Mouse (Mus musculus): Measurements from ENCODE around the gene Asb2. TPM values are rescaled to one million over a fixed set of nuclear protein-coding genes. Genes with fewer than 3 reads are reported as not detected.

Asb2 gene
- polyA plus RNA-seq (2014; fragmentation: Nextera tagmentation; extraction: Ambion mirVana) = 1.2 and 2.8 TPM in 2 replicates

GRCm38 (mm10) chr12:103355746-103356414, at the start of gene Asb2:
Asb2 (minus strand) TSS chr12:103356001.
- Histone ChIP-seq H3K27me3 (replicated peaks; ENCODE audit: control insufficient read depth, insufficient read depth, low read length) (no peaks in the 10 kb centered on the region), H3K27ac (ENCODE audit: low read depth, low read length) (no peak within 1 kb of the TSS), H3K4me2 (no peak within 1 kb of the TSS), H3K4me1 (replicated peaks; ENCODE audit: control insufficient read depth, insufficient read depth, low read length) (no peaks in the 10 kb centered on the region), H3K9me3 (ENCODE audit: control insufficient read depth, low read length) (no peaks in the 10 kb centered on the region), H3K9ac (ENCODE audit: low read depth, low read length) (no peak within 1 kb of the TSS), H3K4me3 (ENCODE audit: low read depth, low read length) (no peak within 1 kb of the TSS), H3K36me3 (ENCODE audit: control insufficient read depth, insufficient read depth, low read length) (no peaks in the 10 kb centered on the region)
- WGBS = 67% methylated on average over 14 of the region's 14 CpGs
- DNase-seq (ENCODE audit: low spot score) (no peak), ATAC-seq (replicated peaks; ENCODE audit: low FRiP score) (no peak)

- 86% methylated on average over 18 of the region's 18 CpGs for WGBS
- no peak for DNase-seq (ENCODE audit: low spot score)
- H3K4me3 ChIP-seq (ENCODE audit: low read depth, low read length) = no peak overlapping the region
- no peak overlapping the region for H3K27ac ChIP-seq (ENCODE audit: low read depth, low read length)
- no peaks in the 10 kb centered on the region for H3K27me3 ChIP-seq (replicated peaks; ENCODE audit: control insufficient read depth, insufficient read depth, low read length)
- H3K9me3 ChIP-seq (ENCODE audit: control insufficient read depth, low read length) = no peaks in the 10 kb centered on the region
- no peak overlapping the region for H3K9ac ChIP-seq (ENCODE audit: low read depth, low read length)
- H3K4me1 ChIP-seq (replicated peaks; ENCODE audit: control insufficient read depth, insufficient read depth, low read length) = no peaks in the 10 kb centered on the region
- H3K4me2 ChIP-seq = no peak overlapping the region
- ATAC-seq (replicated peaks; ENCODE audit: low FRiP score) = no peak
- peaks cover 31% of the 10 kb centered on the region for H3K36me3 ChIP-seq (ENCODE audit: control insufficient read depth, insufficient read depth, low read length)
These were observed 48.3 kb upstream of the Asb2 start for GRCm38 (mm10) chr12:103404131-103404530.

GRCm38 (mm10) chr12:103396751-103397150, 41.0 kb upstream of the Asb2 start:
- ATAC-seq (replicated peaks; ENCODE audit: low FRiP score) (no peak), DNase-seq (ENCODE audit: low spot score) (no peak)
- Histone ChIP-seq H3K27me3 (replicated peaks; ENCODE audit: control insufficient read depth, insufficient read depth, low read length) (no peaks in the 10 kb centered on the region), H3K4me2 (no peak overlapping the region), H3K27ac (ENCODE audit: low read depth, low read length) (no peak overlapping the region), H3K4me3 (ENCODE audit: low read depth, low read length) (no peak overlapping the region), H3K9me3 (ENCODE audit: control insufficient read depth, low read length) (no peaks in the 10 kb centered on the region), H3K9ac (ENCODE audit: low read depth, low read length) (no peak overlapping the region), H3K4me1 (replicated peaks; ENCODE audit: control insufficient read depth, insufficient read depth, low read length) (peaks cover 25% of the 10 kb centered on the region), H3K36me3 (ENCODE audit: control insufficient read depth, insufficient read depth, low read length) (no peaks in the 10 kb centered on the region)
- 85% methylated on average over 7 of the region's 7 CpGs for WGBS

- H3K27me3 ChIP-seq (replicated peaks; ENCODE audit: control insufficient read depth, insufficient read depth, low read length) = no peaks in the 10 kb centered on the region
- no peaks in the 10 kb centered on the region for H3K36me3 ChIP-seq (ENCODE audit: control insufficient read depth, insufficient read depth, low read length)
- H3K4me2 ChIP-seq = no peak overlapping the region
- DNase-seq (ENCODE audit: low spot score) = no peak
- H3K9ac ChIP-seq (ENCODE audit: low read depth, low read length) = no peak overlapping the region
- peaks cover 28% of the 10 kb centered on the region for H3K4me1 ChIP-seq (replicated peaks; ENCODE audit: control insufficient read depth, insufficient read depth, low read length)
- no peaks in the 10 kb centered on the region for H3K9me3 ChIP-seq (ENCODE audit: control insufficient read depth, low read length)
- ATAC-seq (replicated peaks; ENCODE audit: low FRiP score) = no peak
- 76% methylated on average over 12 of the region's 12 CpGs for WGBS
- H3K4me3 ChIP-seq (ENCODE audit: low read depth, low read length) = no peak overlapping the region
- no peak overlapping the region; the same call in 1 of the 2 replicates for H3K27ac ChIP-seq (ENCODE audit: low read depth, low read length)
These were observed 39.9 kb upstream of the Asb2 start for GRCm38 (mm10) chr12:103395486-103396275.

GRCm38 (mm10) chr12:103393528-103393927, 37.7 kb upstream of the Asb2 start:
- no peak for DNase-seq (ENCODE audit: low spot score)
- Histone ChIP-seq H3K36me3 (ENCODE audit: control insufficient read depth, insufficient read depth, low read length) (no peaks in the 10 kb centered on the region), H3K27ac (ENCODE audit: low read depth, low read length) (peak overlapping the region; percentile 95), H3K4me1 (replicated peaks; ENCODE audit: control insufficient read depth, insufficient read depth, low read length) (peaks cover 39% of the 10 kb centered on the region), H3K4me3 (ENCODE audit: low read depth, low read length) (peak overlapping the region; percentile 22; the same call in 1 of the 2 replicates), H3K9me3 (ENCODE audit: control insufficient read depth, low read length) (no peaks in the 10 kb centered on the region), H3K27me3 (replicated peaks; ENCODE audit: control insufficient read depth, insufficient read depth, low read length) (no peaks in the 10 kb centered on the region), H3K4me2 (peak overlapping the region; percentile 65), H3K9ac (ENCODE audit: low read depth, low read length) (peak overlapping the region; percentile 60)
- peak; percentile 90 for ATAC-seq (replicated peaks; ENCODE audit: low FRiP score)
- WGBS = 11% methylated on average over 6 of the region's 6 CpGs

- H3K9ac ChIP-seq (ENCODE audit: low read depth, low read length) = no peak overlapping the region
- no peak overlapping the region for H3K4me3 ChIP-seq (ENCODE audit: low read depth, low read length)
- H3K4me2 ChIP-seq = peak overlapping the region; percentile 92
These were observed 35.3 kb upstream of the Asb2 start for GRCm38 (mm10) chr12:103391098-103391497.

GRCm38 (mm10) chr12:103389982-103390381, 34.2 kb upstream of the Asb2 start:
- peaks cover 40% of the 10 kb centered on the region for H3K4me1 ChIP-seq (replicated peaks; ENCODE audit: control insufficient read depth, insufficient read depth, low read length)
- no peak for DNase-seq (ENCODE audit: low spot score)
- H3K9me3 ChIP-seq (ENCODE audit: control insufficient read depth, low read length) = no peaks in the 10 kb centered on the region
- 65% methylated on average over 4 of the region's 4 CpGs for WGBS
- H3K27ac ChIP-seq (ENCODE audit: low read depth, low read length) = no peak overlapping the region; the same call in 1 of the 2 replicates
- H3K9ac ChIP-seq (ENCODE audit: low read depth, low read length) = peak overlapping the region; percentile 91; the same call in 1 of the 2 replicates
- peak overlapping the region; percentile 88 for H3K4me3 ChIP-seq (ENCODE audit: low read depth, low read length)
- no peak for ATAC-seq (replicated peaks; ENCODE audit: low FRiP score)
- H3K27me3 ChIP-seq (replicated peaks; ENCODE audit: control insufficient read depth, insufficient read depth, low read length) = no peaks in the 10 kb centered on the region
- H3K4me2 ChIP-seq = peak overlapping the region; percentile 92
- H3K36me3 ChIP-seq (ENCODE audit: control insufficient read depth, insufficient read depth, low read length) = no peaks in the 10 kb centered on the region

More at GRCm38 (mm10) chr12:103391098-103391497, 35.3 kb upstream of the Asb2 start:
- ATAC-seq (replicated peaks; ENCODE audit: low FRiP score) (no peak), DNase-seq (ENCODE audit: low spot score) (no peak)
- Histone ChIP-seq H3K27ac (ENCODE audit: low read depth, low read length) (no peak overlapping the region), H3K9me3 (ENCODE audit: control insufficient read depth, low read length) (no peaks in the 10 kb centered on the region), H3K27me3 (replicated peaks; ENCODE audit: control insufficient read depth, insufficient read depth, low read length) (no peaks in the 10 kb centered on the region), H3K4me1 (replicated peaks; ENCODE audit: control insufficient read depth, insufficient read depth, low read length) (peaks cover 41% of the 10 kb centered on the region), H3K36me3 (ENCODE audit: control insufficient read depth, insufficient read depth, low read length) (no peaks in the 10 kb centered on the region)
- 79% methylated on average over 7 of the region's 7 CpGs for WGBS

- peaks cover 38% of the 10 kb centered on the region for H3K4me1 ChIP-seq (replicated peaks; ENCODE audit: control insufficient read depth, insufficient read depth, low read length)
- H3K27me3 ChIP-seq (replicated peaks; ENCODE audit: control insufficient read depth, insufficient read depth, low read length) = no peaks in the 10 kb centered on the region
- H3K4me3 ChIP-seq (ENCODE audit: low read depth, low read length) = peak overlapping the region; percentile 88
- H3K4me2 ChIP-seq = peak overlapping the region; percentile 92
- no peak for ATAC-seq (replicated peaks; ENCODE audit: low FRiP score)
- no peaks in the 10 kb centered on the region for H3K9me3 ChIP-seq (ENCODE audit: control insufficient read depth, low read length)
- H3K9ac ChIP-seq (ENCODE audit: low read depth, low read length) = peak overlapping the region; percentile 91
- no peak for DNase-seq (ENCODE audit: low spot score)
- WGBS = 72% methylated on average over 2 of the region's 2 CpGs
- peak overlapping the region; percentile 72 for H3K27ac ChIP-seq (ENCODE audit: low read depth, low read length)
- no peaks in the 10 kb centered on the region for H3K36me3 ChIP-seq (ENCODE audit: control insufficient read depth, insufficient read depth, low read length)
These were observed 33.5 kb upstream of the Asb2 start for GRCm38 (mm10) chr12:103389348-103389727.

All from liver, embryonic 11.5 days (tissue).